In the genomic region with DNA sequence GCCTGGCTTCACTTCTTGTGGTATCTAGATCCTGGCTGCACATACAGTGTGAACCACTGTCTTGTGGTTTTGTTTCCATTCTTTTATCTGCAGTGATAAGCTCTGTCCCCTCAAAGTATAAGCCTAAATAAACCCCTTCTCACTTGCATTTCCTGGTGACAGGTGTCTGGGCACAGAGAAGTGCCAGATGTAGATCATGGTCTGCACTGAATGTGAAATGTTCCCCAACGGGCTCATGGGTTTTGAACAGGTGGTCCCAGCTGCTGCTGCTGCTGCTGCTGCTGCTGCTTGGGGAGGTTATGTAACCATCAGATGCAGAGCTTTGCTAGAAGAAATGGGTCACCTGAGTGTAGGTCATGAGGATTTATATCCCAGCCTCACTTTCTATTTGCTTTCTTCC, we compare ENCODE assay signal across 29 mouse cellular contexts.
"Had no signal": no experiment of that assay in that cellular context is flagged by ENCODE, and none has a peak within 500 bp of the region (broad histone marks: within the 10 kb centered on the region; RNA-seq: fewer than 3 reads in every experiment).

No protein-coding gene starts in this region.

- H3K27me3 ChIP-seq: heart, embryonic 12.5 days; heart, embryonic 13.5 days; heart, embryonic 15.5 days; hindbrain, embryonic 12.5 days; hindbrain, embryonic 13.5 days; hindbrain, embryonic 15.5 days; intestine, embryonic 15.5 days; kidney, embryonic 15.5 days had no signal

- H3K4me2 ChIP-seq: heart, embryonic 11.5 days; heart, embryonic 12.5 days; heart, embryonic 13.5 days; heart, embryonic 15.5 days; hindbrain, embryonic 12.5 days; hindbrain, embryonic 13.5 days; hindbrain, embryonic 14.5 days; hindbrain, embryonic 15.5 days; intestine, embryonic 15.5 days; kidney, embryonic 15.5 days had no signal

- DNase-seq: heart, postnatal 10 days; heart, postnatal 36 days; heart, postnatal 4 days; kidney, adult 11 months; kidney, adult 18-20 months; kidney, adult 2 months; kidney, adult 8-10 months; kidney, adult 9 months; kidney, postnatal 10 days; kidney, postnatal 14 days; kidney, postnatal 25 days; kidney, postnatal 36 days; kidney, postnatal 4 days; layer of hippocampus, adult 9-11 months; layer of hippocampus, postnatal 36 days had no signal

- H3K36me3 ChIP-seq: heart, embryonic 10.5 days; heart, embryonic 12.5 days; heart, embryonic 13.5 days; heart, embryonic 15.5 days; hindbrain, embryonic 10.5 days; hindbrain, embryonic 12.5 days; hindbrain, embryonic 13.5 days; hindbrain, embryonic 15.5 days; intestine, embryonic 15.5 days; kidney, embryonic 15.5 days had no signal

- H3K4me3 ChIP-seq: heart, embryonic 10.5 days; heart, embryonic 12.5 days; heart, embryonic 13.5 days; heart, embryonic 15.5 days; hindbrain, embryonic 10.5 days; hindbrain, embryonic 12.5 days; hindbrain, embryonic 13.5 days; hindbrain, embryonic 15.5 days; intestine, embryonic 15.5 days; kidney, embryonic 15.5 days; layer of hippocampus, adult 2 months; left cerebral cortex, adult 2 months had no signal
